Mouse (Mus musculus): ENCODE measurements around the gene Agbl5. TPM values are rescaled to one million over a fixed set of nuclear protein-coding genes. Genes with fewer than 3 reads are reported as not detected.

The Agbl5 gene
- total RNA-seq, 2 experiments from 2014 or later = 8.9 to 12.5 TPM

DNA sequence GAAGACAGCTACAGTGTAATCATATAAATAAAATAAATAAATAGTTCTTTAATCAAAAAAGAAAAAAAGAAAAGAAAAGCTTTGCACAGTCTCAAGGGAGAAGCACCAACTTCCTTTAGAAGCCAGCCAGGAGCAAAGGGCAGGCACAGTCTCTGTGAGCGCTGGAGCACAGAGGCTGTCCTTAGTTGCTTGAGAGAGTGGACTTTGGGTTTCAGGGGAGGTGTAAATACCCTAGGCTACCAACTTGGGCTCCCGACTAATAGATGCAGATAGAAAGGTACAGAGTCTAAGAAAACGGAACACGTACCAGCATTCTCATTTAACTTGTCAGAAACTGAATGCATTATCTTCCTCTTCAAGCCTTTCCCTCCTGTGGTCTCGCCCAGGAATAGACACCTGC, 60.1 kb downstream of the Agbl5 start:
- ATAC-seq (replicated peaks; ENCODE audit: poor library complexity, severe bottlenecking) = no peak

DNA sequence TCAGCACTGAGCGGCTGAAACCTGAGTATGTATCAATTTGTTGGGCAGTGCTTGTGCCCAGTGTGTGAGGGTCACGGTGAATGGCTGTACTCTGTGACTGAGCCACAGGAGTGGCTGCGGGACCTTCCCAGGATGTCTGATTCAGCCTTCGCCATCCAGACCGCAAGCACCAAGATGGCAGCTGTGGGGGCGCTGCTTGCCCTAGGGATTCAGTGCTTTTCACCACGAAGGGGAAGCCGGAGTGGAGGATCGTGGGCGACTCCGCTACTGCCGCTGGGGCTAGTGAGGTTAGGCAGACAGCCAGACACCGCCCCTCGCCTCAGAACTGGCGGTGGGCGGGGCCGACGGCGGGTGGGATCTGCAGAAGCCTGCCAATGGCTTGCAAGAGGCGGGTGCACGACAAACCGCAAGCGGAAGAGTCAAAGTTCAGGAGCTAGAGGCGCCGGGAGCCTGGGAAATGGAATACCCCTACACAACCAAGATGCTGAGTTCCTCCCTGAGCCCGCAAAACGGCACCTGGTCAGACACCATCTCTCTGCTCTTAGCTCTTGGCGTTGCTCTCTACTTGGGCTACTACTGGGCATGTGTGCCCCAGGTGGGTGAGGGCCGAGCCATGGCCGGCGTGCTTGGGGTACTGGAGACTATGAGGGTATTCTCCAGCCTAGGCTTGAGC, 61.3 kb downstream of the Agbl5 start:
- peak; percentile 88 for ATAC-seq (replicated peaks; ENCODE audit: poor library complexity, severe bottlenecking)

DNA sequence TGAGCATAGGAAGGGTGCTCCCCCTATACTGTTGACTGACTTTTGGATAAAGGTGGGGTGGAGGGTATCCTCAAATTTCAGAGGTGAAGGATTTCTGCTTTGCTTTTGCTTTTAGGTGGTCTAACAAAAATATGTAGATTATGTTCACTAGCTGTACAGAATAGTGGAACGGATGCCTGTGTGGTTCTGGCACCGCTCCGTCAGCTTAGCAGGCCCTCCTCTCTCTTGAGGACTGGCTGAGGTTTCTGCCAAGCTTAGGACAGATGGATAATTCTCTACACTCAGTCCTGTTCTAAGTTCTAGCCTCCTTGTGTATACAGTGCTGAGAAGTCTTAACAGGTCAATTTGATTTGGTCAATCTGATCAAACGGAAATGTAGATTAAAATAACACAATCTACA, 62.0 kb downstream of the Agbl5 start:
- ATAC-seq (replicated peaks; ENCODE audit: poor library complexity, severe bottlenecking) = no peak

DNA sequence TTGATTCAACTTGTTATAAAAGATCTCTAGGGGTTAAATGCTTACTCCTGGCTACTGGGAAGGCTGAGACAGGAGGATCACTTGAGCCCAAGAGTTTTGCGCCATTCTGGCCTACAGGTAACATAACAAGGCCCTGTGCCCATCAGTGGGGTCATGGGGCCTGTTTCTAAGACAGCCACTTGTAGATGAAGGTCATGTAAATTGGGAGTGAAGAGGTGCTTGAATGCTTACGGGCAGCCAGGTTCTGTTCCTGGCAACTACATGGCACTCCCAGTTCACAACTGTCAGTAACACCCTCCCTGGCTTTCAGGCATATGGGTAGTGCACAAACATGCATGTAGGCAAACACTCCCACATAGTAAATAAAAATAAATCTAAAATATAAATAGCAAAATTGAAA, 62.4 kb downstream of the Agbl5 start:
- no peak for ATAC-seq (replicated peaks; ENCODE audit: poor library complexity, severe bottlenecking)

DNA sequence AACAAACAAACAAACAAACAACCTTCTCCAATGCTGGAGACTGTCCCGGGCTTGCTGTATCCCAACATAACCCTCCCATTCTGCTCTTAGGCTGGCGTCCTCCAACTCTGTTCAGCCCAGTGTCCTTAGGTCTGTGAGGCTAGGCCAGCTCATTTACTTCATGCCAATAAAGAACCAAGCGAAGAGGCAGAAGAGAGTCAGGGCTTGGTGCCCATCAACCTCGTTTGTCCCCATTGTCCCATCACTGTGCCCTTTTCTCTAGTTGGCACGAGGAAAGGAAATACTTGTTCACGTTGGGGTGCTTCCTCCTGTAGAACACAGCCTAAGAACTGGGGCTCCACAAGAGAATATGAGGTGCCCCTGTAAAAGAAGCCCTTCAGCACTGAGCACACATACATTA, 63.2 kb downstream of the Agbl5 start:
- ATAC-seq (replicated peaks; ENCODE audit: poor library complexity, severe bottlenecking) = no peak

DNA sequence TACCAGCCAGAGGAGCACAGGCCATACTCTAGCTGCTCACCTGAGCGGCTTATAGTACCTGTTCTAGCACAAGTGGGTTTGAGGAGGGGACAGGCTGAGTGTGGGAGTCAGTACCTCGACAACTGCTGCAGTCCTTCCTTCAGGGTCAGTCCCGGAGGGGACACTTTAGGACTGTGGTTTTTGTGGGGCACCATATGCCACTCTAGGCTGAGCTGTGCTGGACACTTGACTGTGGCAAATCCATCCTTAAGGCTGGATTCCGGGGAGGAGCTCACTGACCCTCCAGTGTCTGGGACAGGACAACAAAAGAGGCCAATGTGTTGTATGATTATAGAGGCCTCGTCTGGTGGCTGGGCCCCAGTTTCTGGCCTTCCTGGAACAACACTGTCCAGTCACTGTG, 64.1 kb downstream of the Agbl5 start:
- ATAC-seq (replicated peaks; ENCODE audit: poor library complexity, severe bottlenecking) = no peak

DNA sequence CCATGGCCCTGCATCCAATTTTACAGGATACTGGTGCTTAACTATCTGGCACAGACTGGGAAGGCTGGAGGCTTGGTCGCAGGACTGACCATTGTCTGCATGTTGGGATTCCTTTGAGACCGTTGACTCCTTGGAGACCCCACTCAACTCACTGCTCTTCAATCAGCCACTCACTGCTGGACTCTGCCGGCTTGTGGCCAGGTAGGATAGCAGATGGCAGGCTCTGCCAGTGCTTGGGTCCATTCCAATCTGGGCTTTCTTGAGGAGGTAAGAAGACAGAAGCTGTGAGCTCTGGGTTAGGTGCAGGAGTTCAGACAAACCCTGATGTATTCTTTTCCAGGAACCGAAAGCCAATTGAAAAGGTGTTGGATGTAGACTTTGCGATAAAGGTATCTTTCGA, 65.6 kb downstream of the Agbl5 start:
- no peak for ATAC-seq (replicated peaks; ENCODE audit: poor library complexity, severe bottlenecking)

DNA sequence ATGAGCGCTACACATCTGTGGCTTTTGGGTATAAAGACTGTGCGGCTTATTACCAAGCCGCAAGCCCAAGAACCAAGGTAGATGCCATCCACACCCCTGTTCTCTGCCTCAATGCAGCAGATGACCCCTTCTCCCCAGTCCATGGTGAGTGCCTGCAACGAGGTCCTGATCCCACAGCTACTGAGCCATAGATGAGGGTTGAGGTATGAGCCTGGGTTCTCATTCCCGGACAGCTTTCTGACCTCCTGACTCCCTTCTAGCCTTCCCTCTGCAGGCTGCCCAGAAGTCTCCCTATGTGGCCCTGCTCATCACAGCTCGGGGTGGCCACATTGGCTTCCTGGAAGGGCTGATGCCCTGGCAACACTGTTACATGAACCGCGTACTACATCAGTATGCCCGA, 66.1 kb downstream of the Agbl5 start:
- ATAC-seq (replicated peaks; ENCODE audit: poor library complexity, severe bottlenecking) = no peak

DNA sequence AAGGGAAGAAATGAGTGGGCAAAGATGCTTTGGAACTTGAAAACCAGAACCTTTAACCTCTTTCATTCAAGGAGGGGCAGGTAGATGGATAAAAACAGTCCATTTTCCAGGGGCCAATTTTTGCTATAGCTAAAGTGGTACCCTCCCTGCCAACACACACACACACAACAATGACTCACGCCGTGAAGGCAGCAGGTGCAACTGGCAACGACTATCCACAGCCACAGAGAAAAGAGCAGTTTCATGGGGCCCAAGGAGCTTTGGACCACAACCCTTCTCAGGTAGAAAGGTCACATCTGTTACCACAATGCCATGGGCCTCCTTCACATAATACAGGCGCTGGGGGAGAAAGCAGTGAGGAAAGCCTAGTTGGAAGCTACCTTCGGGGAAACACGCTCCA, 67.3 kb downstream of the Agbl5 start:
- no peak for ATAC-seq (replicated peaks; ENCODE audit: poor library complexity, severe bottlenecking)

Other genes with a start within 250 kb of the Agbl5 start
- 11.8 and 15.4 TPM in 2 replicates for gene Slc35f6, start 240.8 kb upstream of the Agbl5 start, total RNA-seq (2014; fragmentation: Nextera tagmentation)
- gene Slc35f6, start 240.8 kb upstream of the Agbl5 start, total RNA-seq (2017) = 2.8 and 6.6 TPM in 2 replicates
- gene Cenpa, start 221.9 kb upstream of the Agbl5 start, total RNA-seq (2014; fragmentation: Nextera tagmentation) = 78.6 and 110 TPM in 2 replicates
- gene Cenpa, start 221.9 kb upstream of the Agbl5 start, total RNA-seq (2017) = 84.8 and 124 TPM in 2 replicates
- gene Dpysl5, start 177.1 kb upstream of the Agbl5 start, total RNA-seq (2014; fragmentation: Nextera tagmentation) = not detected in 2 replicates
- not detected in 2 replicates for gene Dpysl5, start 177.1 kb upstream of the Agbl5 start, total RNA-seq (2017)
- not detected in 2 replicates for gene Mapre3, start 74.1 kb upstream of the Agbl5 start, total RNA-seq (2014; fragmentation: Nextera tagmentation)
- not detected in 2 replicates for gene Mapre3, start 74.1 kb upstream of the Agbl5 start, total RNA-seq (2017)
- 40.7 and 48.5 TPM in 2 replicates for gene Tmem214, start 20.7 kb upstream of the Agbl5 start, total RNA-seq (2014; fragmentation: Nextera tagmentation)
- 21.5 and 24.9 TPM in 2 replicates for gene Tmem214, start 20.7 kb upstream of the Agbl5 start, total RNA-seq (2017)
- gene Ost4, start 19.1 kb downstream of the Agbl5 start, total RNA-seq (2014; fragmentation: Nextera tagmentation) = 361 and 454 TPM in 2 replicates
- 300 and 325 TPM in 2 replicates for gene Ost4, start 19.1 kb downstream of the Agbl5 start, total RNA-seq (2017)
- 78.8 and 147 TPM in 2 replicates for gene Emilin1, start 24.7 kb downstream of the Agbl5 start, total RNA-seq (2014; fragmentation: Nextera tagmentation)
- 124 and 152 TPM in 2 replicates for gene Emilin1, start 24.7 kb downstream of the Agbl5 start, total RNA-seq (2017)
- 84.7 and 111 TPM in 2 replicates for gene Khk, start 32.7 kb downstream of the Agbl5 start, total RNA-seq (2014; fragmentation: Nextera tagmentation)
- 66.4 and 80.2 TPM in 2 replicates for gene Khk, start 32.7 kb downstream of the Agbl5 start, total RNA-seq (2017)
- gene Cgref1, start 56.9 kb downstream of the Agbl5 start, total RNA-seq (2014; fragmentation: Nextera tagmentation) = not detected in 2 replicates
- 0.62 TPM in 1 of 2 replicates, not detected in the other for gene Cgref1, start 56.9 kb downstream of the Agbl5 start, total RNA-seq (2017)
- gene Preb, start 71.7 kb downstream of the Agbl5 start, total RNA-seq (2014; fragmentation: Nextera tagmentation) = 103 and 127 TPM in 2 replicates
- gene Preb, start 71.7 kb downstream of the Agbl5 start, total RNA-seq (2017) = 42.7 and 67.9 TPM in 2 replicates
- gene Tcf23, start 80.0 kb downstream of the Agbl5 start, total RNA-seq (2014; fragmentation: Nextera tagmentation) = not detected in 2 replicates
- gene Tcf23, start 80.0 kb downstream of the Agbl5 start, total RNA-seq (2017) = not detected in 2 replicates
- gene Atraid, start 159.6 kb downstream of the Agbl5 start, total RNA-seq (2014; fragmentation: Nextera tagmentation) = 42.7 and 79.1 TPM in 2 replicates
- 44.7 and 59.4 TPM in 2 replicates for gene Atraid, start 159.6 kb downstream of the Agbl5 start, total RNA-seq (2017)
- 7.2 and 7.9 TPM in 2 replicates for gene Slc5a6, start 160.2 kb downstream of the Agbl5 start, total RNA-seq (2014; fragmentation: Nextera tagmentation)
- 5.8 and 8.8 TPM in 2 replicates for gene Slc5a6, start 160.2 kb downstream of the Agbl5 start, total RNA-seq (2017)
- gene Cad, start 166.1 kb downstream of the Agbl5 start, total RNA-seq (2014; fragmentation: Nextera tagmentation) = 57.4 and 70.3 TPM in 2 replicates
- gene Cad, start 166.1 kb downstream of the Agbl5 start, total RNA-seq (2017) = 23.1 and 39.5 TPM in 2 replicates
- gene Dnajc5g, start 217.6 kb downstream of the Agbl5 start, total RNA-seq (2014; fragmentation: Nextera tagmentation) = not detected in 2 replicates
- gene Dnajc5g, start 217.6 kb downstream of the Agbl5 start, total RNA-seq (2017) = not detected in 2 replicates
- gene Slc30a3, start 219.5 kb downstream of the Agbl5 start, total RNA-seq (2014; fragmentation: Nextera tagmentation) = not detected in 2 replicates
- gene Slc30a3, start 219.5 kb downstream of the Agbl5 start, total RNA-seq (2017) = not detected in 2 replicates
- not detected in 2 replicates for gene Trim54, start 228.0 kb downstream of the Agbl5 start, total RNA-seq (2014; fragmentation: Nextera tagmentation)
- gene Trim54, start 228.0 kb downstream of the Agbl5 start, total RNA-seq (2017) = not detected in 2 replicates